Mouse (Mus musculus) urinary bladder, adult 2 months (tissue): Measurements from ENCODE around the gene Csk. TPM values are rescaled to one million over a fixed set of nuclear protein-coding genes. Genes with fewer than 3 reads are reported as not detected.

Experiments used
- DNase-seq: peaks from one replicate; pipeline ENCODE4 v3.0.0; 2022; ENCODE audit warnings: low spot score
- polyA plus RNA-seq: library from polyadenylated mRNA; depleted of rRNA; stranded (reverse); fragments of >200 nt; gene quantifications from 2 replicates; pipeline ENCODE4 v1.2.3, GENCODE M21; 2012

Csk gene
- polyA plus RNA-seq, 1 experiment: 54.8 TPM

- no peak for DNase-seq
These were observed 4.4 kb upstream of the Csk start for GRCm38 (mm10) chr9:57657843-57658242.

- no peak for DNase-seq
These were observed 3.4 kb upstream of the Csk start for GRCm38 (mm10) chr9:57656631-57657350.

GRCm38 (mm10) chr9:57655749-57656148 is 2.3 kb upstream of the Csk start:
- peak; percentile 90 for DNase-seq

- DNase-seq: no peak
These were observed 1.5 kb upstream of the Csk start for GRCm38 (mm10) chr9:57654966-57655365.

- DNase-seq: no peak
These were observed 576 bp downstream of the Csk start for GRCm38 (mm10) chr9:57652855-57653254.

GRCm38 (mm10) chr9:57652351-57652750 is 1.1 kb downstream of the Csk start:
- no peak for DNase-seq

GRCm38 (mm10) chr9:57650786-57651311 is 2.6 kb downstream of the Csk start:
- DNase-seq: no peak

- no peak for DNase-seq
These were observed 3.2 kb downstream of the Csk start for GRCm38 (mm10) chr9:57650130-57650785.

GRCm38 (mm10) chr9:57647286-57648108 is 5.9 kb downstream of the Csk start:
- DNase-seq: no peak

- DNase-seq: no peak
These were observed 6.8 kb downstream of the Csk start for GRCm38 (mm10) chr9:57646551-57647103.

- peak; percentile 95 for DNase-seq
These were observed 8.2 kb downstream of the Csk start for GRCm38 (mm10) chr9:57644944-57645893.

- no peak for DNase-seq
These were observed 8.9 kb downstream of the Csk start for GRCm38 (mm10) chr9:57644442-57644943.

- no peak for DNase-seq
These were observed 9.6 kb downstream of the Csk start for GRCm38 (mm10) chr9:57643856-57644180.

- no peak for DNase-seq
These were observed 10.1 kb downstream of the Csk start for GRCm38 (mm10) chr9:57643169-57643855.

GRCm38 (mm10) chr9:57641775-57642550 is 11.5 kb downstream of the Csk start:
- DNase-seq: no peak

- DNase-seq: no peak
These were observed 12.4 kb downstream of the Csk start for GRCm38 (mm10) chr9:57641022-57641421.

GRCm38 (mm10) chr9:57640384-57640783 is 13.0 kb downstream of the Csk start:
- DNase-seq: no peak

GRCm38 (mm10) chr9:57639661-57640328 is 13.6 kb downstream of the Csk start:
- no peak for DNase-seq
